Mouse (Mus musculus): ENCODE measurements around the gene Acaca. TPM values are rescaled to one million over a fixed set of nuclear protein-coding genes. Genes with fewer than 3 reads are reported as not detected.

Gene Acaca
- polyA plus RNA-seq, 1 experiment from 2014 or later = 22.5 TPM

GRCm38 (mm10) chr11:84395010-84395409 lies 265.5 kb downstream of the Acaca start:
- Histone ChIP-seq H3K9me3 (replicated peaks; ENCODE audit: control insufficient read depth, low read length) (no peaks in the 10 kb centered on the region), H3K4me3 (ENCODE audit: low read depth, low read length) (no peak overlapping the region), H3K36me3 (replicated peaks; ENCODE audit: control insufficient read depth, insufficient read depth, low read depth, low read length) (no peaks in the 10 kb centered on the region; the same call in 1 of the 2 replicates), H3K9ac (replicated peaks; ENCODE audit: low read length) (no peak overlapping the region), H3K27ac (replicated peaks; ENCODE audit: low read depth, low read length) (no peak overlapping the region), H3K27me3 (ENCODE audit: control insufficient read depth, insufficient read depth, low read length) (no peaks in the 10 kb centered on the region), H3K4me2 (ENCODE audit: low read depth, low read length) (no peak overlapping the region), H3K4me1 (ENCODE audit: control insufficient read depth, insufficient read depth, low read length) (no peaks in the 10 kb centered on the region)
- 68% methylated on average over 1 of the region's 1 CpGs for WGBS
- no peak for DNase-seq (ENCODE audit: low spot score)
- no peak for ATAC-seq (replicated peaks; ENCODE audit: insufficient number of reproducible peaks, low FRiP score, low TSS enrichment, low read depth)

GRCm38 (mm10) chr11:84406733-84407132 lies 277.3 kb downstream of the Acaca start:
- H3K9ac ChIP-seq (replicated peaks; ENCODE audit: low read length) = no peak overlapping the region
- H3K9me3 ChIP-seq (replicated peaks; ENCODE audit: control insufficient read depth, low read length) = no peaks in the 10 kb centered on the region
- ATAC-seq (replicated peaks; ENCODE audit: insufficient number of reproducible peaks, low FRiP score, low TSS enrichment, low read depth) (no peak), DNase-seq (ENCODE audit: low spot score) (no peak)
- no peak overlapping the region for H3K27ac ChIP-seq (replicated peaks; ENCODE audit: low read depth, low read length)
- H3K4me2 ChIP-seq (ENCODE audit: low read depth, low read length) = no peak overlapping the region
- no peaks in the 10 kb centered on the region for H3K4me1 ChIP-seq (ENCODE audit: control insufficient read depth, insufficient read depth, low read length)
- H3K36me3 ChIP-seq (replicated peaks; ENCODE audit: control insufficient read depth, insufficient read depth, low read depth, low read length) = no peaks in the 10 kb centered on the region
- 89% methylated on average over 4 of the region's 4 CpGs for WGBS
- no peak overlapping the region for H3K4me3 ChIP-seq (ENCODE audit: low read depth, low read length)
- no peaks in the 10 kb centered on the region for H3K27me3 ChIP-seq (ENCODE audit: control insufficient read depth, insufficient read depth, low read length)

- H3K4me2 ChIP-seq (ENCODE audit: low read depth, low read length) = no peak overlapping the region
- no peaks in the 10 kb centered on the region for H3K27me3 ChIP-seq (ENCODE audit: control insufficient read depth, insufficient read depth, low read length)
- no peak overlapping the region for H3K4me3 ChIP-seq (ENCODE audit: low read depth, low read length)
- H3K9me3 ChIP-seq (replicated peaks; ENCODE audit: control insufficient read depth, low read length) = no peaks in the 10 kb centered on the region
- H3K27ac ChIP-seq (replicated peaks; ENCODE audit: low read depth, low read length) = no peak overlapping the region
- 72% methylated on average over 4 of the region's 4 CpGs for WGBS
- no peaks in the 10 kb centered on the region for H3K36me3 ChIP-seq (replicated peaks; ENCODE audit: control insufficient read depth, insufficient read depth, low read depth, low read length)
- no peak for ATAC-seq (replicated peaks; ENCODE audit: insufficient number of reproducible peaks, low FRiP score, low TSS enrichment, low read depth)
- no peak overlapping the region for H3K9ac ChIP-seq (replicated peaks; ENCODE audit: low read length)
- no peak for DNase-seq (ENCODE audit: low spot score)
- no peaks in the 10 kb centered on the region for H3K4me1 ChIP-seq (ENCODE audit: control insufficient read depth, insufficient read depth, low read length)
Observed at GRCm38 (mm10) chr11:84410383-84410782, 280.9 kb downstream of the Acaca start.

GRCm38 (mm10) chr11:84410879-84411641 lies 281.6 kb downstream of the Acaca start:
- no peak for DNase-seq (ENCODE audit: low spot score)
- no peaks in the 10 kb centered on the region for H3K4me1 ChIP-seq (ENCODE audit: control insufficient read depth, insufficient read depth, low read length)
- no peak overlapping the region for H3K9ac ChIP-seq (replicated peaks; ENCODE audit: low read length)
- no peaks in the 10 kb centered on the region for H3K36me3 ChIP-seq (replicated peaks; ENCODE audit: control insufficient read depth, insufficient read depth, low read depth, low read length)
- H3K4me2 ChIP-seq (ENCODE audit: low read depth, low read length) = no peak overlapping the region
- WGBS = 72% methylated on average over 7 of the region's 7 CpGs
- no peaks in the 10 kb centered on the region for H3K27me3 ChIP-seq (ENCODE audit: control insufficient read depth, insufficient read depth, low read length)
- no peak overlapping the region for H3K27ac ChIP-seq (replicated peaks; ENCODE audit: low read depth, low read length)
- no peak; the same call in 1 of the 2 replicates for ATAC-seq (replicated peaks; ENCODE audit: insufficient number of reproducible peaks, low FRiP score, low TSS enrichment, low read depth)
- H3K9me3 ChIP-seq (replicated peaks; ENCODE audit: control insufficient read depth, low read length) = no peaks in the 10 kb centered on the region
- H3K4me3 ChIP-seq (ENCODE audit: low read depth, low read length) = no peak overlapping the region

- no peaks in the 10 kb centered on the region for H3K27me3 ChIP-seq (ENCODE audit: control insufficient read depth, insufficient read depth, low read length)
- no peak overlapping the region for H3K9ac ChIP-seq (replicated peaks; ENCODE audit: low read length)
- ATAC-seq (replicated peaks; ENCODE audit: insufficient number of reproducible peaks, low FRiP score, low TSS enrichment, low read depth) = no peak
- WGBS = 70% methylated on average over 7 of the region's 7 CpGs
- no peaks in the 10 kb centered on the region for H3K9me3 ChIP-seq (replicated peaks; ENCODE audit: control insufficient read depth, low read length)
- no peaks in the 10 kb centered on the region for H3K36me3 ChIP-seq (replicated peaks; ENCODE audit: control insufficient read depth, insufficient read depth, low read depth, low read length)
- DNase-seq (ENCODE audit: low spot score) = no peak
- no peak overlapping the region for H3K27ac ChIP-seq (replicated peaks; ENCODE audit: low read depth, low read length)
- no peaks in the 10 kb centered on the region for H3K4me1 ChIP-seq (ENCODE audit: control insufficient read depth, insufficient read depth, low read length)
- no peak overlapping the region for H3K4me2 ChIP-seq (ENCODE audit: low read depth, low read length)
- H3K4me3 ChIP-seq (ENCODE audit: low read depth, low read length) = no peak overlapping the region
Observed at GRCm38 (mm10) chr11:84411642-84412018, 282.2 kb downstream of the Acaca start.

- DNase-seq (ENCODE audit: low spot score) = no peak
- Histone ChIP-seq H3K27me3 (ENCODE audit: control insufficient read depth, insufficient read depth, low read length) (no peaks in the 10 kb centered on the region), H3K27ac (replicated peaks; ENCODE audit: low read depth, low read length) (no peak overlapping the region), H3K36me3 (replicated peaks; ENCODE audit: control insufficient read depth, insufficient read depth, low read depth, low read length) (no peaks in the 10 kb centered on the region), H3K4me2 (ENCODE audit: low read depth, low read length) (no peak overlapping the region), H3K9ac (replicated peaks; ENCODE audit: low read length) (no peak overlapping the region), H3K4me1 (ENCODE audit: control insufficient read depth, insufficient read depth, low read length) (no peaks in the 10 kb centered on the region), H3K9me3 (replicated peaks; ENCODE audit: control insufficient read depth, low read length) (no peaks in the 10 kb centered on the region), H3K4me3 (ENCODE audit: low read depth, low read length) (no peak overlapping the region)
- ATAC-seq (replicated peaks; ENCODE audit: insufficient number of reproducible peaks, low FRiP score, low TSS enrichment, low read depth) = no peak
- 44% methylated on average over 12 of the region's 12 CpGs for WGBS
Observed at GRCm38 (mm10) chr11:84412201-84412934, 282.9 kb downstream of the Acaca start.

GRCm38 (mm10) chr11:84413111-84413510 lies 283.6 kb downstream of the Acaca start:
- WGBS = 54% methylated on average over 6 of the region's 6 CpGs
- Histone ChIP-seq H3K9me3 (replicated peaks; ENCODE audit: control insufficient read depth, low read length) (no peaks in the 10 kb centered on the region), H3K27ac (replicated peaks; ENCODE audit: low read depth, low read length) (no peak overlapping the region), H3K9ac (replicated peaks; ENCODE audit: low read length) (no peak overlapping the region), H3K4me3 (ENCODE audit: low read depth, low read length) (no peak overlapping the region), H3K36me3 (replicated peaks; ENCODE audit: control insufficient read depth, insufficient read depth, low read depth, low read length) (no peaks in the 10 kb centered on the region), H3K27me3 (ENCODE audit: control insufficient read depth, insufficient read depth, low read length) (no peaks in the 10 kb centered on the region), H3K4me1 (ENCODE audit: control insufficient read depth, insufficient read depth, low read length) (no peaks in the 10 kb centered on the region), H3K4me2 (ENCODE audit: low read depth, low read length) (no peak overlapping the region)
- no peak for DNase-seq (ENCODE audit: low spot score)
- no peak for ATAC-seq (replicated peaks; ENCODE audit: insufficient number of reproducible peaks, low FRiP score, low TSS enrichment, low read depth)

- no peak overlapping the region for H3K4me2 ChIP-seq (ENCODE audit: low read depth, low read length)
- ATAC-seq (replicated peaks; ENCODE audit: insufficient number of reproducible peaks, low FRiP score, low TSS enrichment, low read depth) = no peak
- H3K4me1 ChIP-seq (ENCODE audit: control insufficient read depth, insufficient read depth, low read length) = no peaks in the 10 kb centered on the region
- WGBS = 92% methylated on average over 6 of the region's 6 CpGs
- no peak for DNase-seq (ENCODE audit: low spot score)
- H3K9ac ChIP-seq (replicated peaks; ENCODE audit: low read length) = no peak overlapping the region
- H3K27me3 ChIP-seq (ENCODE audit: control insufficient read depth, insufficient read depth, low read length) = no peaks in the 10 kb centered on the region
- no peaks in the 10 kb centered on the region for H3K9me3 ChIP-seq (replicated peaks; ENCODE audit: control insufficient read depth, low read length)
- no peaks in the 10 kb centered on the region for H3K36me3 ChIP-seq (replicated peaks; ENCODE audit: control insufficient read depth, insufficient read depth, low read depth, low read length)
- H3K27ac ChIP-seq (replicated peaks; ENCODE audit: low read depth, low read length) = no peak overlapping the region
- no peak overlapping the region for H3K4me3 ChIP-seq (ENCODE audit: low read depth, low read length)
Observed at GRCm38 (mm10) chr11:84420779-84421178, 291.3 kb downstream of the Acaca start.

Data from embryonic facial prominence, embryonic 11.5 days (tissue).